Mouse (Mus musculus) hindbrain, embryonic 15.5 days (tissue): ENCODE data around the gene Il2. TPM values are rescaled to one million over a fixed set of nuclear protein-coding genes. Genes with fewer than 3 reads are reported as not detected.

Experiments
- ATAC-seq: fragments of 200-750 bp; cut with Nextera tagmentation; 2 replicates; pipeline ENCODE4 v1.8.0; 2017; ENCODE audit warnings: low read depth, moderate number of reproducible peaks, moderate TSS enrichment; ENCODE audit not compliant: low FRiP score
- H3K27ac ChIP-seq: fragments of 300-500 bp; sonication (generic); replicated peaks from 2 replicates; pipeline ENCODE4 v1.5.1; 2015; ENCODE audit warnings: mild to moderate bottlenecking, inconsistent platforms
- H3K27me3 ChIP-seq: fragments of 300-500 bp; sonication (generic); 2 replicates; pipeline ENCODE4 v1.6.1; 2015; ENCODE audit warnings: control low read depth, inconsistent platforms
- H3K36me3 ChIP-seq: fragments of 300-500 bp; sonication (generic); 2 replicates; pipeline ENCODE4 v1.6.1; 2015; ENCODE audit warnings: control low read depth, inconsistent platforms
- H3K4me1 ChIP-seq: fragments of 300-500 bp; sonication (generic); replicated peaks from 2 replicates; pipeline ENCODE4 v1.6.1; 2015; ENCODE audit warnings: control low read depth, inconsistent platforms
- H3K4me2 ChIP-seq: fragments of 300-500 bp; sonication (generic); 2 replicates; pipeline ENCODE4 v1.6.1; 2015; ENCODE audit warnings: moderate library complexity, mild to moderate bottlenecking, inconsistent platforms
- H3K4me3 ChIP-seq: fragments of 300-500 bp; sonication (generic); 2 replicates; pipeline ENCODE4 v1.5.1; 2015; ENCODE audit warnings: mild to moderate bottlenecking, inconsistent platforms
- H3K9ac ChIP-seq: fragments of 300-500 bp; sonication (generic); 2 replicates; pipeline ENCODE4 v1.6.1; 2015; ENCODE audit warnings: inconsistent platforms
- H3K9me3 ChIP-seq: fragments of 300-500 bp; sonication (generic); 2 replicates; pipeline ENCODE4 v1.6.1; 2016; ENCODE audit warnings: control low read depth, inconsistent platforms
- WGBS: fragments of 180-500 bp; shearing (Covaris S2); methylation state at CpG from one replicate; pipeline ENCODE4 v1.1.7; 2015; 5-methylcytosine and 5-hydroxymethylcytosine counted together
- polyA plus RNA-seq: library from polyadenylated mRNA; unstranded; fragments of >200 nt; fragmentation: Nextera tagmentation; extraction: Ambion mirVana; gene quantifications from 2 replicates; pipeline ENCODE4 v1.2.1, GENCODE M21; 2015

Il2 gene
- polyA plus RNA-seq, 1 experiment from 2014 or later = 0.22 TPM

DNA sequence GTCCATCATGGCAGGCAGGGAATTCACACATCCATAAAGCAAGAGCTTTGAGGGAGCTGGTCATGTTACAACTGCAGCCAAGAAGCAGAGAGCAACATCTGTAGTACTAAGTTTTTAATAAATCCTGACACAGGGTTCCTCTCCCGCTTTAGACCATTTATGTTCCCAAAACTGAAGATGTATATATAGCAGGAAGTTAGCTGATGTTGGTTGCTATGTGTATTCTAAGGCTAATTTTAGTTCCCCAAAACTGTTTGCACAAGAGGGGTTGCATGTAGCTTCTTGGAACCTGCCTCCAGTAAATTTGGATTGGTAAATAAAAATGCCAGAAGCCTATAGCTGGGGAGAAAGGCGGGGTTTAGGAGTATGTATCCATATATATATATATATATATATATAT lies 16.1 kb upstream of the Il2 start:
- Histone ChIP-seq H3K9me3 (no peaks in the 10 kb centered on the region), H3K9ac (no peak overlapping the region), H3K4me2 (no peak overlapping the region), H3K27ac (no peak overlapping the region), H3K4me3 (no peak overlapping the region), H3K27me3 (no peaks in the 10 kb centered on the region), H3K4me1 (no peaks in the 10 kb centered on the region), H3K36me3 (no peaks in the 10 kb centered on the region)
- WGBS = 93% methylated on average over 2 of the region's 2 CpGs
- ATAC-seq = no peak

GRCm38 (mm10) chr3:37140168-37140906 lies 14.6 kb upstream of the Il2 start:
- H3K9me3 ChIP-seq = no peaks in the 10 kb centered on the region
- H3K9ac ChIP-seq = no peak overlapping the region
- no peak for ATAC-seq
- H3K4me2 ChIP-seq = no peak overlapping the region
- H3K27ac ChIP-seq = no peak overlapping the region
- no peaks in the 10 kb centered on the region for H3K27me3 ChIP-seq
- no peaks in the 10 kb centered on the region for H3K4me1 ChIP-seq
- H3K36me3 ChIP-seq = no peaks in the 10 kb centered on the region
- H3K4me3 ChIP-seq = no peak overlapping the region
- WGBS = 91% methylated on average over 6 of the region's 6 CpGs

GRCm38 (mm10) chr3:37139192-37139591 lies 13.4 kb upstream of the Il2 start:
- Histone ChIP-seq H3K27me3 (no peaks in the 10 kb centered on the region), H3K27ac (no peak overlapping the region), H3K4me1 (no peaks in the 10 kb centered on the region), H3K9me3 (no peaks in the 10 kb centered on the region), H3K4me3 (no peak overlapping the region), H3K36me3 (no peaks in the 10 kb centered on the region), H3K9ac (no peak overlapping the region), H3K4me2 (no peak overlapping the region)
- ATAC-seq = no peak
- 78% methylated on average over 3 of the region's 3 CpGs for WGBS

GRCm38 (mm10) chr3:37137231-37137630 lies 11.5 kb upstream of the Il2 start:
- no peaks in the 10 kb centered on the region for H3K9me3 ChIP-seq
- 65% methylated on average over 4 of the region's 4 CpGs for WGBS
- no peak overlapping the region for H3K9ac ChIP-seq
- H3K36me3 ChIP-seq = no peaks in the 10 kb centered on the region
- no peak for ATAC-seq
- no peaks in the 10 kb centered on the region for H3K4me1 ChIP-seq
- no peaks in the 10 kb centered on the region for H3K27me3 ChIP-seq
- no peak overlapping the region for H3K4me2 ChIP-seq
- H3K4me3 ChIP-seq = no peak overlapping the region
- H3K27ac ChIP-seq = no peak overlapping the region

GRCm38 (mm10) chr3:37129063-37129462 lies 3.3 kb upstream of the Il2 start:
- no peaks in the 10 kb centered on the region for H3K27me3 ChIP-seq
- no peak overlapping the region for H3K27ac ChIP-seq
- H3K4me2 ChIP-seq = no peak overlapping the region
- H3K9ac ChIP-seq = no peak overlapping the region
- H3K4me3 ChIP-seq = no peak overlapping the region
- WGBS = 65% methylated on average over 2 of the region's 2 CpGs
- no peaks in the 10 kb centered on the region for H3K4me1 ChIP-seq
- no peaks in the 10 kb centered on the region for H3K36me3 ChIP-seq
- H3K9me3 ChIP-seq = no peaks in the 10 kb centered on the region
- no peak for ATAC-seq

DNA sequence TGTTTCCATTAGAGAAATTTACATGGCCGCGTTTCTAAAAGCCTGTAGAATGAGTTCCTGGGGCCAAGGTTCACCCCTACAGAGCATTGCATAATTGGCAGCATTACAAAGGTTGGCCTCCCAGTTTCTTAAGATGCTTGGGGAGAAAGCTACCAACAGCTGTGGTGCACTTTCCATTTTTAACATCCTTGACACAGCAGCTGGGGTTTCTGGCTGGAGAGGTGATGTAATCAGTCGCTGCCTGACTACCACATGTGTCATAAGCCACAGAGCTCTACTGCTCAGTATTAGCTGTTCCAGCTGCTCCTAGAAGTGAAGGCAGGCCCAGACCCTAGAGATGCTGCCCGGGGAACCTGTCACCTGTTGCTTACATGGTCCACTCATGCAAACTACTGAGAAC lies 2.5 kb upstream of the Il2 start:
- no peaks in the 10 kb centered on the region for H3K27me3 ChIP-seq
- no peaks in the 10 kb centered on the region for H3K36me3 ChIP-seq
- no peak overlapping the region for H3K27ac ChIP-seq
- no peak overlapping the region for H3K4me2 ChIP-seq
- 66% methylated on average over 4 of the region's 4 CpGs for whole genome bisulfite sequencing
- no peak for ATAC-seq
- no peaks in the 10 kb centered on the region for H3K9me3 ChIP-seq
- no peak overlapping the region for H3K4me3 ChIP-seq
- no peak overlapping the region for H3K9ac ChIP-seq
- H3K4me1 ChIP-seq = no peaks in the 10 kb centered on the region

DNA sequence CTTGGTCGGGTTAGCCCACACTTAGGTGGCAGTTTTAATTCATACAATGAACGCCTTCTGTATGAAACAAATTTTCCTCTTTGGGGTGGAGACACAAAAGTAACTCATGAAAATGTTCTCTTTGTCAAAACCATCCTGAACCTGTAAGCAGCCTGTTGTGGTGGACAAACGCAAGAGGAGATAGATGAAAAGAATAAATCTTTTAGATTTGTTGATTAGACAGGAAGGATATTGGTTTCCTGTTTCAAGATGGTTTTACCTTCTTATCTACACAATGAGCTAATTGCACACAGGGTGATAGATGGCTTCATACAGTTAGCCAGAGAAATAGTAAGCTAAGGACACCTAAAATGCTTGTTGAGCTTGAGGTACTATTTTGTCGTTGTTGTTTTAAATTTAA lies 403 bp upstream of the Il2 start:
- no peaks in the 10 kb centered on the region for H3K36me3 ChIP-seq
- ATAC-seq = no peak
- no peaks in the 10 kb centered on the region for H3K9me3 ChIP-seq

GRCm38 (mm10) chr3:37090721-37091120 lies 35.0 kb downstream of the Il2 start:
- no peak overlapping the region for H3K4me3 ChIP-seq
- no peak overlapping the region for H3K4me2 ChIP-seq
- no peaks in the 10 kb centered on the region for H3K9me3 ChIP-seq
- no peak overlapping the region for H3K27ac ChIP-seq
- no peaks in the 10 kb centered on the region for H3K27me3 ChIP-seq
- no peaks in the 10 kb centered on the region for H3K36me3 ChIP-seq
- no peaks in the 10 kb centered on the region for H3K4me1 ChIP-seq
- ATAC-seq = no peak
- no peak overlapping the region for H3K9ac ChIP-seq

More for the DNA sequence above, 403 bp upstream of the Il2 start:
- Histone ChIP-seq H3K4me2 (no peak overlapping the region), H3K4me3 (no peak overlapping the region), H3K27ac (no peak overlapping the region), H3K27me3 (no peaks in the 10 kb centered on the region), H3K9ac (no peak overlapping the region), H3K4me1 (no peaks in the 10 kb centered on the region)
- 91% methylated on average over 4 of the region's 4 CpGs for WGBS

DNA sequence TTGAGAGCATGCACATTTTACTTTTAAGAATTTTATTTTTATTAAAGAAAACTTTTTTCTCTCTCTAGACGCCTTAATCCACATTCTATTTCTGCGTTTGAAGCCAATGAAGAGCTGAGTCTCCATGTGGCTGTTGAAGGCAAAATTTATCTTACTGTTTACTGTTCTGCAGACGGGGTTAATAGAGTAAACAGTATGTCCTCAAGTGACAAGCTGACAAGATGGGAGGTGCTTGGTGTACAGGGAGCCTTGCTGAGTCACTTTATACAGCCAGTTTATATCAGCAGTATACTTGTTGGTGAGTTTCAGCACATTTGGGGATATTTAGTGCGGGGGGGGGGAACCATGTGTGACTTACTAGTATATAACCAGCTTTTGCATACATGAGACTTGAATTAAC lies 40.9 kb downstream of the Il2 start:
- Histone ChIP-seq H3K9me3 (no peaks in the 10 kb centered on the region), H3K27ac (no peak overlapping the region), H3K4me1 (no peaks in the 10 kb centered on the region), H3K9ac (no peak overlapping the region), H3K27me3 (no peaks in the 10 kb centered on the region), H3K36me3 (no peaks in the 10 kb centered on the region), H3K4me2 (no peak overlapping the region), H3K4me3 (no peak overlapping the region)
- ATAC-seq = no peak
- 89% methylated on average over 4 of the region's 4 CpGs for WGBS

DNA sequence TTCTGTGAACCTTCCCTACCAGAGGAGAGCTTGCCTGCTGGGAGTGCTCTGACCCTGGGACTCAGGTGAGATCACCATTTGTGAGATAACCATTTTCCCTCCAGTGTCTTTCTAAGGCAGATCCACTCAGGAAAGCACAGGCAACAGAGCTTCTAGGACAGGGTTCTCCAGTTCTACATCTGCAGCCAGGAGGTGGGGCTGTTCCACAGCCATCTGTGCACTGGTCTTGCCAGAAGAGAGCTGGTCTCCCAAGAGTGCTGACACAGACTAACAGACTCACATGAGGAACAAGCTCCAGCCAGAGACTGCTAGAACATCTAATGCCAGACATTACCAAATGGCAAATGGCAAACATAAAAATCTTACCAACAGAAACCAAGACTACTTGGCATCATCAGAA lies 52.5 kb downstream of the Il2 start:
- no peak for ATAC-seq
- Histone ChIP-seq H3K9ac (no peak overlapping the region), H3K36me3 (no peaks in the 10 kb centered on the region), H3K27ac (no peak overlapping the region), H3K27me3 (no peaks in the 10 kb centered on the region), H3K4me2 (no peak overlapping the region), H3K9me3 (no peaks in the 10 kb centered on the region), H3K4me1 (no peaks in the 10 kb centered on the region), H3K4me3 (no peak overlapping the region)

Other genes starting within 250 kb of the Il2 start
- gene Adad1, start 62.4 kb downstream of the Il2 start, polyA plus RNA-seq = 0.33 and 0.47 TPM in 2 replicates
- gene Il21, start 106.7 kb upstream of the Il2 start, polyA plus RNA-seq = not detected in 2 replicates
- 4.9 and 5.8 TPM in 2 replicates for gene Bbs12, start 186.6 kb upstream of the Il2 start, polyA plus RNA-seq
- 2.5 and 3.0 TPM in 2 replicates for gene Cetn4, start 186.7 kb upstream of the Il2 start, polyA plus RNA-seq
- 0.35 and 1.2 TPM in 2 replicates for gene Fgf2, start 222.4 kb upstream of the Il2 start, polyA plus RNA-seq